Mouse (Mus musculus) lung, adult 2 months (tissue): ENCODE measurements around the gene Gm3238.

Source experiments
- CTCF ChIP-seq: fragments of 200-500 bp; IDR thresholded peaks from 2 replicates; pipeline ENCODE4 v1.5.1; 2011; ENCODE audit warnings: mild to moderate bottlenecking, low read length, control low read depth; ENCODE audit not compliant: insufficient read depth
- POLR2A ChIP-seq: fragments of 200-500 bp; IDR thresholded peaks from 2 replicates; pipeline ENCODE4 v1.6.1; 2011; ENCODE audit warnings: low read depth, mild to moderate bottlenecking, control low read depth, low read length, borderline replicate concordance; ENCODE audit errors: extremely low read depth

- TF ChIP-seq CTCF (no peak), POLR2A (no peak)
These were observed 40.6 kb upstream of the Gm3238 start, which contains the start of gene Gm9507 for GRCm38 (mm10) chr10:77811743-77812142.
